Mouse (Mus musculus): ENCODE measurements around the gene Sept6.

- peak; percentile 57 for TF ChIP-seq CTCF (IDR thresholded peaks at IDR 0.05; ENCODE audit: low read depth, low read length)
- no peak for TF ChIP-seq EP300 (IDR thresholded peaks at IDR 0.05; ENCODE audit: insufficient read depth, low read depth, low read length)
Measured at GRCm38 (mm10) chrX:37022690-37023089, 31.1 kb upstream of the Sept6 start.
